Mouse (Mus musculus) left cerebral cortex, postnatal 36 days (tissue): Measurements from ENCODE around the gene Lgals1. TPM values are rescaled to one million over a fixed set of nuclear protein-coding genes. Genes with fewer than 3 reads are reported as not detected.
A peak's percentile ranks its signal among the peaks of the same experiment; 100 is the strongest.

Source experiments
- DNase-seq, 2 experiments: peaks; one replicate each; pipeline ENCODE4 v3.0.0; 2021 to 2022; ENCODE audit warnings: low spot score in 2 of 2, mixed read lengths in 1 of 2
- intact Hi-C: fragments of 180-260 bp; cut with DNase I; formaldehyde crosslinking; loops from one replicate; pipeline ENCODE4 v1.15.1; 2025
- total RNA-seq, 2 experiments: library from RNA; stranded (reverse); gene quantifications; 2 replicates each; pipeline ENCODE4 v1.2.3; 2021

Lgals1 gene
- total RNA-seq, 2 experiments from 2014 or later: 19.3 to 25.0 TPM

DNA sequence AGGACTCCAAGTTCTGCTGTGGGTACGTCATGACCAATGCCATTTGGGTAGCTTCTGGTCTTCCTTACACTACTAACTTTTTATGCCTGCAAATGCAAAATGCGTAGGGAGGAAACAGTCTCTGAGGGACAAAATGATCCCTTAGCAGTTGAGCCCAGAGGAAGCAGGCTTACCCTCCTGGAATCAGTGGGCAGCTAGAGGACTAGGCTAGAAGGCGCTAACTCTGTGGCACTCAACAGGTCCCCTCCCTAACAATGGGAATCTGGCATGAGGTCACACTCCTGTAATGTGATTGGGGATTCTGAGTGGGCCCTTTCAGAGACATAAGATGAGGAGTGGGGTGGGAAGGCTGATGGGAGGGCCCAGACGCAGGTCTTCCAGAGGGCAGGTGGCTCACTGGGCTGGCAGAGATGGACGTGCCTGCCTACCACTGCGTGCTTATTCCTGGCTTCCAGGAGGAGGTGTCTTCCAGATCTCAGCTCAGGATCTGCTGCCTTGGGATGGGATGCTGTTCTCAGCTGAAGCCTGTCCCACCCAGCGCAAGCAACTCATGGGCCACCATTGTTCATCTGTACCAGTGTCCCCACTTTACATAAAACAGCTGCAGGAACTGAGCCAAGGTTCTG, 4.4 kb downstream of the Lgals1 start:
- DNase-seq: no peak
- intact Hi-C loops: loop anchor here (2.0 kb wide), 1 partner anchor 16 kb away; no protein-coding TSS in a partner anchor

GRCm38 (mm10) chr15:78931577-78931976, 5.1 kb downstream of the Lgals1 start:
- intact Hi-C loops: loop anchor here (2.0 kb wide), 1 partner anchor 17 kb away; no protein-coding TSS in a partner anchor
- no peak for DNase-seq

- DNase-seq: peak; percentile 83 to 84
- intact Hi-C loops: no loop called here
These were observed 8.3 kb downstream of the Lgals1 start, which contains the start of gene Nol12 for GRCm38 (mm10) chr15:78934784-78935320. TSS of gene Nol12 (plus strand) at chr15:78934933.

DNA sequence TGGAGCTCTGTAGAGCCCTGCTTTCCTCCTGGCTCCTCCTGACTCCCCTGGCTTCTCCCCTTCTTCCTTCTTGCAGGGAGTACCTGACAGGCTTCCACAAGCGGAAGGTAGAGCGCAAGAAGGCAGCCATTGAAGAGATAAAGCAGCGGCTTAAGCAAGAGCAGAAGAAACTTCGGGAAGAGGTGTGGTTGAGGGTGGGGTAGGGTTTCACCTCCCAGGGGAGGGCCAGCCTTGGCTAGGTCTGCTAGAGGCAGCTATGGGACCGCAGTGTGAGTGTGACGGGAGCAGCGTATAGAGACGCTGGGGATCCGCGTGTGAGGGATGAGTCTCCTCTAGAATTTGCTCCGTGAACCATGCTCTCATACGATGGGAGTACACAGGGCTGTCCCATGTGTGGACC, 9.9 kb downstream of the Lgals1 start:
- intact Hi-C loops: no loop called here
- no peak for DNase-seq

- no peak for DNase-seq
These were observed 10.8 kb downstream of the Lgals1 start for GRCm38 (mm10) chr15:78937311-78937710.

DNA sequence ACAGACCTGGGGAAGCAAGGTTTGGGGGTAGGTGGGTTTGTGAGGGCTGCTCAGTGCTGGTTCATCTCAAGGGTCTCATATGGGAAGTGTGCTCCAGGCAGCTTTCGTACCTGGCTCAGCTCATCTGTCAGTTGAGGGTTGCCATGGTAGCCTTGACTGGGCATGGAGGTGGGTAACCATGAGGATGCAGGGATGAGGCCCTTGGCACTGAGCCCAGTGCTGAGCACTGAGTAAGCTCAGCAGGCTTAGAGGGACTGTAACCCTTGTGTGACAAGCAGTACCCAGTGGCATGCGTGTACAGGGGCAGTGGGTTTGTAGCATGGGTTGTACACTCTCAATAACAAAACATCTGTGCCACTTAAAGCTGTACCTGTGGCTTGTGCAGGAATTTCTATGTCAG, 11.4 kb downstream of the Lgals1 start:
- intact Hi-C loops: no loop called here
- DNase-seq: no peak

More at GRCm38 (mm10) chr15:78937311-78937710, 10.8 kb downstream of the Lgals1 start:
- intact Hi-C loops: no loop called here

DNA sequence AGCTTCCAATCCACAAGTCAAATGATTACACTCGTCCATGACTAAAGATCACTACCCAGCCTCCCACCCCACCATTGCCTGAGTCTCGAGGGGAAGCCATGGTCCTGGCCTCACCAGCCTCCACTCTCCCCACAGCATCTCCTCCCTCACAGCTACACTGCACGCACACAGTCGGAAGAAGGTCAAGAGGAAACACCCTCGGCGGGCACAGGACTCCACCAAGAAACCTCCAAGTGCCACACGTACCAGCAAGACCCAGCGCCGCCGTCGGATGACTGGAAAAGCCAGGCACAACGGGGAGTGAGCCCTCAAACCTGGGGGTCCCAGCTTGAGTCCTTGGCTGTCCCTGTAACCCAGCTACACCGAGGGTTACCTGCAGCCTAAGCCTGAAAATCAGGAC, 13.8 kb downstream of the Lgals1 start:
- intact Hi-C loops: no loop called here
- no peak for DNase-seq

DNA sequence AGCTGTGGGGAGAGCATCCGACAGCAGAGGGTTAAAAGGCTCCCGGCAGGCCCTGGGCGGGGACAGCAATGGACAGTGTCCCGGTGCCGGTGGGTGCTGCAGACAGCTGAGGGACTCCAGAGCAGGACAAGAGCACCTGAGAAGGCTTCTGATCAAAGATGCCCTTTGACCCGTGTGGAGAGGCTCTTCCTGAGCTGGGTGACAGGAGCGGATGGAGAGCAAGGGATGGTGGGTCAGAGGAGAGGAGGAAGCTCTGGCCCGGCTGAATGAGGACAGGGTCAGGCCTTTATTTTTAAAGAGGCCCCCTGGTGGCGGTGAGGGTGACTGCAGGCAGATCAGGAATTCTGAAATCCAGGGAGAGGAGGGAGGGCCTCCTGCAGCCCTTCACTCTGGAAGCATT, 16.1 kb downstream of the Lgals1 start:
- peak; percentile 69 to 78 for DNase-seq
- intact Hi-C loops: no loop called here

DNA sequence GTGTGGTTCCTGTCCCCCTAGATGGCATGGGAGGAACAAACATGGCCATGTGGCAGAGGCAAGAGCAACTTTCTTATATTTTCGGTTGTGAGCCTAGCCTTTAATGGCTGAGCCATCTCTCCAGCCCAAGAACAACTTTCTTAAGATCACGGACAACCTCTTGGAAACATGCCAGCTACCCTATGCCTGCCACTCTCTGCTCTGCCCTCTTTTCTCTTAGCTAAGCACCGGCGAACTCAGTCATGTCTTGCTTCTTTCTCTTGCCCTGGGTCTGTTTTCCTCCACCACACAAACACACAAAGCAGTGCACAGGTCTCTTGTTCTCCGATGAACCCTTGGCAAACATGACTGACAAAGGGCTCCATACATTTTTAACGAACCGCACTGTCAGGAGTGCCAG, 19.7 kb downstream of the Lgals1 start:
- no peak for DNase-seq
- intact Hi-C loops: no loop called here

- intact Hi-C loops: no loop called here
- DNase-seq: peak; percentile 79
These were observed 21.1 kb downstream of the Lgals1 start, which contains the start of gene Triobp for GRCm38 (mm10) chr15:78947657-78948056. TSS of gene Triobp (plus strand) at chr15:78947724.

GRCm38 (mm10) chr15:78948152-78948725, 21.7 kb downstream of the Lgals1 start:
- intact Hi-C loops: no loop called here

GRCm38 (mm10) chr15:78948883-78949282, 22.4 kb downstream of the Lgals1 start:
- intact Hi-C loops: no loop called here
- no peak for DNase-seq

More at GRCm38 (mm10) chr15:78948152-78948725, 21.7 kb downstream of the Lgals1 start:
- DNase-seq: no peak

GRCm38 (mm10) chr15:78955663-78956062, 29.1 kb downstream of the Lgals1 start:
- DNase-seq: no peak
- intact Hi-C loops: no loop called here

GRCm38 (mm10) chr15:78956351-78956750, 29.8 kb downstream of the Lgals1 start:
- no peak for DNase-seq
- intact Hi-C loops: no loop called here

DNA sequence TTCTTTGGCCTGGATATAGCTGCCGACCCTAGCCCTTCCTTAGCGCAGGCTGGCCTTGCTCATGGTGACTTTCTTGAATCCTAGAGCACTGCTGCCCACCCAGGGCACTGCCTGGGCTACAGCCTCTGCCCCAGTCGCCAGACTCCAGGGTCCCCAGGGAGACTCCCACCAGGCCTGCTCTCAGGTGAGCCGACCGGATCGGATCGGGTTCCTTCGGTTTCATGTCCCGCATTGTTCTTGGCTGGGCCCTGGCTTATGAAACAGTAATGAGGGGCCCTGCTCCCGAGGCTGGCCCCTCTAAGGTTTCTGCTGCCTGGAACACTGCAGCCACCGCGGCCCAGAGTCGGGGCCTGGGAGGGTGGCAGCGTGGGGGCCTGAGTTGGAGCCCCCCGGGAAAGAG, 30.5 kb downstream of the Lgals1 start:
- DNase-seq: no peak
- intact Hi-C loops: no loop called here

DNA sequence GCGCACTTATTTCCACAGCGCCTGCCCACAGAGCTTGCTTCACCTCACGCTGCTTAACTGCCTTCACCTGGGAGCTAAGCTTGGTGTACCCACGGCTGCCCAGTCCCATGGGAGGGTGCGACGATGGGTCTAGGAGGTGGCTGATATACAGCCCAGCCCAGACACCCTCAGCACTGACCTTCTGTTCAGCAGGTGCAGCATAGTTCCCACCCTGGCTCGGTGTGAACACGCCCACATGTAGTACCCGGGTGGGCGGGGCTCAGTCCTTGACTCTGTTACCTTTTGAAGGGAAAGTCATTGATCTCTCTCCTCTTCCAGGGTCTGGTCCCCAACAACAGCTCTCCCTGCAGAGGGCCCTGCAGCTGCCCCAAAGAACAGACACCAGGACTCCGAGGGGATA, 33.0 kb downstream of the Lgals1 start:
- intact Hi-C loops: no loop called here

GRCm38 (mm10) chr15:78960088-78960487, 33.6 kb downstream of the Lgals1 start:
- DNase-seq: no peak
- intact Hi-C loops: no loop called here

More for the DNA sequence above, 33.0 kb downstream of the Lgals1 start:
- no peak for DNase-seq

GRCm38 (mm10) chr15:78962885-78963284, 36.4 kb downstream of the Lgals1 start:
- intact Hi-C loops: no loop called here
- DNase-seq: no peak

- DNase-seq: no peak
These were observed 45.1 kb downstream of the Lgals1 start for GRCm38 (mm10) chr15:78971626-78972025.

DNA sequence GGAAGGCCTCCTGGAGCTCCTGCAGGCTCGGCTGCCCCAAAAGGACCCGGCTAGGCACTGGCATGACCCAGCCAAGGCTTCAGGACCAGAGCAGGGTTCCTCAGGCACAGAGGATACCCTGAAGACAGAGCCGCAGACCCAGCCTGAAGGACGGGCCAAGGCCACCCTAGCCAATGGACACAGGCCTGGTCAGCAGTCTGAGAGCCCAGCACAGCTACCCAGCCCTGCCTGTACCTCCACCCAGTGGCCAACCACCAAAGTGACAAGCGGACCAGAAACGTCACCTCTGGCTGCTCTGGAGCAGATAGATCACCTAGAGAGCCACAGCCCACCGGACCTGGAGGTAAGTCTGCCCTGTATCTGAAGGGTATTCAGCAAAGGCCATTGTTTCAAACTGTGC, 47.4 kb downstream of the Lgals1 start:
- intact Hi-C loops: no loop called here
- DNase-seq: no peak

More at GRCm38 (mm10) chr15:78971626-78972025, 45.1 kb downstream of the Lgals1 start:
- intact Hi-C loops: no loop called here

GRCm38 (mm10) chr15:78977676-78978159, 51.2 kb downstream of the Lgals1 start:
- DNase-seq: no peak
- intact Hi-C loops: no loop called here
